Mouse (Mus musculus) olfactory bulb, adult 2 months (tissue): ENCODE measurements around the gene Vamp5.

ENCODE experiments used
- CTCF ChIP-seq: fragments of 200-500 bp; IDR thresholded peaks from 2 replicates; pipeline ENCODE4 v1.5.1; 2012; ENCODE audit warnings: low read depth, mild to moderate bottlenecking, low read length, moderate library complexity; ENCODE audit not compliant: insufficient read depth
- POLR2A ChIP-seq: fragments of 200-500 bp; IDR thresholded peaks from 2 replicates; pipeline ENCODE4 v1.6.1; 2012; ENCODE audit warnings: mild to moderate bottlenecking, low read depth, low read length, moderate library complexity; ENCODE audit not compliant: insufficient read depth

DNA sequence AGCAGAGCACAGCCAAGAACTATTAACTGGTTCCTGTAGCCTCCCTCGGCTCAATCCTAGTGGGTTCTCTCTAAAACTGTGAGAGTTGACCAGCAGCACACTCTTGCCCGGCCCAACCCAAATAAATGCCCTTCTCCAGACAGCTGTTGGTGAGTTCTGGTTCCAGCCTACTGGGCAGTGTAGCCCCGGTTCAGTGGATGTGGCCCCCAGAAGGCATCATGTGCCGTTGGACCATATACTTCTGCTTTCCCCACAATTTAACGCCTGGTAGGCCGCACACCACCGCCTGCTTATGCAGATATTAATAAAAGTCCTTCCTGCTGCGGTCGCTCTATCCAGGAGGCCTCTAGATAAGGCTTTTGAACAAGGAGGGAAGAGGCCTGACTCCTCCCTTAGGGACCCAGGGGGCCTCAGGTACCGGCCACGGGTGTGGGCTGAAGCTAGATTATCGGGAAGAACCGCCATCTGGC, 9.2 kb upstream of the Vamp5 start:
- TF ChIP-seq CTCF (no peak), POLR2A (no peak)
